Mouse (Mus musculus) liver, postnatal 0 days (tissue): ENCODE results near the gene 1700011L22Rik.

ENCODE experiments used
- CTCF ChIP-seq: sonication (generic); IDR thresholded peaks from 2 replicates; pipeline ENCODE4 v1.5.1; 2016; ENCODE audit warnings: antibody characterized with exemption, low read depth
- EP300 ChIP-seq: IDR thresholded peaks from 2 replicates; pipeline ENCODE4 v1.6.1; 2016; ENCODE audit warnings: antibody characterized with exemption, low read depth, mild to moderate bottlenecking

GRCm38 (mm10) chr8:79243422-79243821 lies 4.9 kb downstream of the 1700011L22Rik start:
- TF ChIP-seq CTCF, result no peak
- no peak for TF ChIP-seq EP300
